Mouse (Mus musculus): Measurements from ENCODE around the gene Arntl2.
"Not testable (repeated sequence)": the region's sequence is repeated elsewhere in the genome, so short reads cannot be mapped to it uniquely, and the experiment has no call there.

The Arntl2 gene

GRCm38 (mm10) chr6:146850050-146850449 is 54.2 kb downstream of the Arntl2 start, which contains the start of gene Smco2:
Gene Smco2 (plus strand): TSS chr6:146850104.
- DNase-seq = no peak

- DNase-seq = no peak
These were observed 56.1 kb downstream of the Arntl2 start for GRCm38 (mm10) chr6:146851916-146852315.

GRCm38 (mm10) chr6:146852739-146853138 is 56.9 kb downstream of the Arntl2 start:
- no peak for DNase-seq

GRCm38 (mm10) chr6:146855185-146855584 is 59.3 kb downstream of the Arntl2 start:
- DNase-seq = no peak

- DNase-seq = no peak
These were observed 61.5 kb downstream of the Arntl2 start for GRCm38 (mm10) chr6:146857386-146857785.

GRCm38 (mm10) chr6:146863154-146863553 is 67.3 kb downstream of the Arntl2 start:
- DNase-seq = no peak

GRCm38 (mm10) chr6:146864370-146864769 is 68.5 kb downstream of the Arntl2 start:
- DNase-seq = not testable (repeated sequence)

- no peak for DNase-seq
These were observed 69.8 kb downstream of the Arntl2 start for GRCm38 (mm10) chr6:146865701-146866100.

GRCm38 (mm10) chr6:146871975-146872374 is 76.1 kb downstream of the Arntl2 start:
- no peak for DNase-seq

- no peak for DNase-seq
These were observed 78.6 kb downstream of the Arntl2 start for GRCm38 (mm10) chr6:146874415-146874814.

- DNase-seq = no peak
These were observed 81.0 kb downstream of the Arntl2 start for GRCm38 (mm10) chr6:146876820-146877219.

GRCm38 (mm10) chr6:146877425-146878045 is 81.7 kb downstream of the Arntl2 start:
- DNase-seq = no peak

- no peak for DNase-seq
These were observed 83.1 kb downstream of the Arntl2 start for GRCm38 (mm10) chr6:146878926-146879325.

- no peak for DNase-seq
These were observed 84.0 kb downstream of the Arntl2 start for GRCm38 (mm10) chr6:146879856-146880255.

GRCm38 (mm10) chr6:146880296-146880695 is 84.4 kb downstream of the Arntl2 start:
- no peak for DNase-seq

- DNase-seq = no peak
These were observed 86.3 kb downstream of the Arntl2 start for GRCm38 (mm10) chr6:146881896-146882770.

All from kidney, postnatal 4 days (tissue).